Mouse (Mus musculus) heart, postnatal 0 days (tissue): ENCODE results near the gene Tomm22. TPM values are rescaled to one million over a fixed set of nuclear protein-coding genes. Genes with fewer than 3 reads are reported as not detected.
A peak's percentile ranks its signal among the peaks of the same experiment; 100 is the strongest.

Experiments used
- ATAC-seq: fragments of 200-750 bp; cut with Nextera tagmentation; 2 replicates; pipeline ENCODE4 v1.8.0; 2017; ENCODE audit warnings: low read depth, moderate number of reproducible peaks, moderate library complexity; ENCODE audit not compliant: insufficient read depth
- DNase-seq: peaks from one replicate; pipeline ENCODE4 v3.0.0-alpha.2; 2016; ENCODE audit warnings: low spot score
- H3K27ac ChIP-seq: fragments of 300-500 bp; sonication (generic); 2 replicates; pipeline ENCODE4 v1.5.1; 2014; ENCODE audit warnings: low read depth, mild to moderate bottlenecking
- H3K27me3 ChIP-seq: fragments of 300-500 bp; sonication (generic); 2 replicates; pipeline ENCODE4 v1.6.1; 2014; ENCODE audit warnings: low read length, mixed read lengths; ENCODE audit not compliant: control insufficient read depth, insufficient read depth
- H3K36me3 ChIP-seq: fragments of 300-500 bp; sonication (generic); replicated peaks from 2 replicates; pipeline ENCODE4 v1.6.1; 2014; ENCODE audit warnings: low read length, mixed read lengths; ENCODE audit not compliant: control insufficient read depth, insufficient read depth
- H3K4me1 ChIP-seq: fragments of 300-500 bp; sonication (generic); 2 replicates; pipeline ENCODE4 v1.6.1; 2014; ENCODE audit warnings: antibody characterized with exemption; ENCODE audit not compliant: control insufficient read depth, insufficient read depth
- H3K4me2 ChIP-seq: fragments of 300-500 bp; sonication (generic); 2 replicates; pipeline ENCODE4 v1.6.1; 2014; ENCODE audit warnings: low read depth, mild to moderate bottlenecking, low read length, moderate library complexity
- H3K4me3 ChIP-seq: fragments of 300-500 bp; sonication (generic); 2 replicates; pipeline ENCODE4 v1.5.1; 2014; ENCODE audit warnings: low read depth, low read length
- H3K9ac ChIP-seq: fragments of 300-500 bp; sonication (generic); replicated peaks from 2 replicates; pipeline ENCODE4 v1.6.1; 2014; ENCODE audit warnings: low read depth, low read length, mixed read lengths
- H3K9me3 ChIP-seq: fragments of 300-500 bp; sonication (generic); replicated peaks from 2 replicates; pipeline ENCODE4 v1.6.1; 2016; ENCODE audit warnings: low read length; ENCODE audit not compliant: control insufficient read depth
- CTCF ChIP-seq: IDR thresholded peaks from 2 replicates; pipeline ENCODE4 v1.5.1; 2016; ENCODE audit warnings: antibody characterized with exemption, control low read depth, low read depth
- EP300 ChIP-seq: IDR thresholded peaks from 2 replicates; pipeline ENCODE4 v1.6.1; 2016; ENCODE audit warnings: antibody characterized with exemption, low read depth
- WGBS: fragments of 180-500 bp; shearing (Covaris S2); extraction: QIAGEN DNeasy Blood & Tissue Kit; methylation state at CpG from one replicate; pipeline ENCODE4 v1.1.7; 2014; 5-methylcytosine and 5-hydroxymethylcytosine counted together
- polyA plus RNA-seq: library from polyadenylated mRNA; unstranded; fragments of >200 nt; fragmentation: Nextera tagmentation; extraction: Ambion mirVana; gene quantifications from 2 replicates; pipeline ENCODE4 v1.2.1, GENCODE M21; 2015
- total RNA-seq: library from RNA; depleted of rRNA; stranded (reverse); fragments of >200 nt; gene quantifications from 2 replicates; pipeline ENCODE4 v1.2.3, GENCODE M21; 2014; ENCODE audit warnings: low replicate concordance

Tomm22 gene
- total and polyA plus RNA-seq, 2 experiments from 2014 or later, result 208 to 273 TPM

DNA sequence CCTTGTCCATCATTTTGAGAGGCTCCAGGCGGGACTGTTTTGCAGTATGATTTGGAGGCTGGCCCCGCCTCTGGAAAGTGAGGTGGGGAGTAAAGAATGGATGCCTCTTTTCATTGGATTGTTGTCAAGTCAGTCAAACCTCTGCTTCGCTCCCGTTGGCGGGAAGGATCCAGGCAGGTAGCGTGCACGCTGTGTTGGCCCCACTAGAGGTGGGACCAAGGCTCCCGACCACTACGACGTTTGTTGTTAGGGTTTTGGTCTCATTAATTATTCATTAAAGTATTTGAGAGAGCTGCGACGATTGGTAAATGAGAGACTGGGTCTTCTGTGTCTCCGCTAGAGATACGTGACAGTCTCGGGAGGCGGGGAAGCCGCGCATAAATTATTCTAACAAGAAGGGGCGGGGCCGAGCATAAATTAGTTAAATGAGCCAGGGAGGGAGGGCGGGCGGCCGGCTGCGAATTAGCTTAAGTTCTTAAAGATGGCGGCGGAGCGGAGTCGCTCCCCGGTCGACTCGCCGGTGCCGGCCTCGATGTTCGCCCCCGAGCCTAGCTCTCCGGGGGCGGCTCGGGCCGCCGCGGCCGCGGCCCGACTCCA is 19.9 kb downstream of the Tomm22 start, which contains the start of gene Gtpbp1:
Gene Gtpbp1 (plus strand): TSS at position 420 of the 597 bp plus-strand sequence.
- ATAC-seq (peak; percentile 90), DNase-seq (peak; percentile 100)
- peak within 1 kb of the TSS; percentile 85 for H3K4me3 ChIP-seq
- TF ChIP-seq CTCF, result no peak
- no peak; the same call in 1 of the 2 replicates for TF ChIP-seq EP300
- under 1% methylated on average over 43 of the region's 45 CpGs for WGBS
- no peaks in the 10 kb centered on the region for H3K9me3 ChIP-seq
- peak within 1 kb of the TSS; percentile 99 for H3K4me2 ChIP-seq
- H3K4me1 ChIP-seq, result peaks cover 32% of the 10 kb centered on the region
- peak within 1 kb of the TSS; percentile 89 for H3K27ac ChIP-seq
- peak within 1 kb of the TSS; percentile 89 for H3K9ac ChIP-seq
- peaks cover 11% of the 10 kb centered on the region for H3K36me3 ChIP-seq
- no peaks in the 10 kb centered on the region for H3K27me3 ChIP-seq

DNA sequence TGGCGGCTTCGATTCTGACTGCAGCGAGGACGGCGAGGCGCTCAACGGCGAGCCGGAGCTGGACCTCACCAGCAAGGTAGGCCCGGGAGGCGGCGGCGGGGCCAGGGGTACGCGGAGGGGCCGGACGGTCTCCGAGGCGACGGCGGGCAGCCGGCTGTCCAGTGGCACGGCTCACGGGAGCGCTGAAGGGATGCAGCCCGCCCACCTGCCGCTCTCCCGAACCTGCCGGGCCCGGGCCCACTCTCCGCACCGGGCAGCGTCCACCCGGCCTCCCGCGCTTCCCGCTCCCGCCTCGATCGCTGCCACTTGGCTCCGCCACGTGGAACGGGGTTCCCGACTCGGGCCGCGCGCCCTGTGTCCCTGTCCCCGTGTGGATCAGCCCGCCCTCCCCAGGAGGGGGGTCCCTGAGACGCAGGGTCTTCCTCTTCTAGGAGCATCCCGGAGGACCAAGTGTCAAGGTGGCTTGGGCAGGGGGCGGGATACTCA is 20.4 kb downstream of the Tomm22 start:
- under 1% methylated on average over 53 of the region's 53 CpGs for WGBS
- Histone ChIP-seq H3K4me3 (peak overlapping the region; percentile 85), H3K9me3 (no peaks in the 10 kb centered on the region), H3K27me3 (no peaks in the 10 kb centered on the region), H3K9ac (peak overlapping the region; percentile 89), H3K4me1 (peaks cover 27% of the 10 kb centered on the region), H3K36me3 (peaks cover 13% of the 10 kb centered on the region), H3K27ac (peak overlapping the region; percentile 89), H3K4me2 (peak overlapping the region; percentile 99)
- ATAC-seq (0 out of 2 replicates have a peak, but pooled peaks have one; percentile 1), DNase-seq (no peak)
- TF ChIP-seq EP300, result no peak
- TF ChIP-seq CTCF, result no peak

DNA sequence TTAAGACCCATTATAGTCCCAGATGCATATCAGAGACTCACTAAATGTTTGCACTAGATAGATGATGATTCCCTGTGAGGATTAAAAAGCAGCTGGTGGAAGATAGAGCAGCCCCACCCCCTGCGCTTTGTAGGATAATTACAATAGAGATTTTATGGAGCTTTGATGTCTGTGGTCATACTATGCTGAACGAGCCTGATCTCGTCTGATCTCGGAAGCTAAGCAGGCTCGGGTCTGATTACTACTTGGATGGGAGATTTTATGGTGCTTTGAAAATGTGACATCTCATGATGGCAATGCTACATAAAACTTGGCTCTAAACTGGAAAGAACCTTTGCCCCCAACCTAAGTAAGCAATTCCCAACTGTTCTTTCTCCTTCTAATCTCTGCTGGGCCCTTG is 21.7 kb downstream of the Tomm22 start:
- Histone ChIP-seq H3K9ac (no peak overlapping the region), H3K27me3 (no peaks in the 10 kb centered on the region), H3K36me3 (peaks cover 21% of the 10 kb centered on the region), H3K4me1 (peaks cover 22% of the 10 kb centered on the region), H3K27ac (no peak overlapping the region), H3K4me3 (no peak overlapping the region), H3K9me3 (no peaks in the 10 kb centered on the region), H3K4me2 (no peak overlapping the region)
- DNase-seq (no peak), ATAC-seq (no peak)
- TF ChIP-seq EP300 (no peak), CTCF (no peak)
- 93% methylated on average over 5 of the region's 5 CpGs for WGBS

DNA sequence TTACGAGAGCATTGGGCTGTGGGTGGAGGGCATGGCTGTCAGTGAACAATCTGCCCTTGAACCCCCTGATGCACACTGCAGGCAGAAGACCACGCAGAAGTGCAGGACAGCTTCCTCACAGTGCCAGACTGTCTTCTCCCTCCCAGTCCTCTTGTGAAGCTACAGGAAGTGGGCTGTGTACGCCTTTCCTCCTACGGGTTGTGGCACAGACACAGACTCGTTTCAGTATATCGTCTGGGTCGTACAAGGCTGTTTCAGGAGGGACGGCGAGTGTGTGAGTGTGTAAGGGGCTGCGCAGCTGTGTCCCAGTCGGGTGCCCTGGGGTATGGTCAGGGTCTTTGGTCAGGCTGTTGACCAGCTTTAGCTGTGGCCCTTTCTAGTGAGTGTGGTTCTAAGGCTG is 23.1 kb downstream of the Tomm22 start:
- no peaks in the 10 kb centered on the region for H3K27me3 ChIP-seq
- DNase-seq (no peak), ATAC-seq (no peak)
- TF ChIP-seq CTCF (no peak), EP300 (no peak)
- peak overlapping the region; percentile 13; the same call in 1 of the 2 replicates for H3K4me3 ChIP-seq
- H3K9ac ChIP-seq, result no peak overlapping the region
- H3K4me1 ChIP-seq, result peaks cover 17% of the 10 kb centered on the region; the same call in 1 of the 2 replicates
- no peaks in the 10 kb centered on the region for H3K9me3 ChIP-seq
- H3K27ac ChIP-seq, result peak overlapping the region; percentile 22; the same call in 1 of the 2 replicates
- WGBS, result 59% methylated on average over 11 of the region's 11 CpGs
- H3K4me2 ChIP-seq, result peak overlapping the region; percentile 23; the same call in 1 of the 2 replicates
- peaks cover 21% of the 10 kb centered on the region for H3K36me3 ChIP-seq

DNA sequence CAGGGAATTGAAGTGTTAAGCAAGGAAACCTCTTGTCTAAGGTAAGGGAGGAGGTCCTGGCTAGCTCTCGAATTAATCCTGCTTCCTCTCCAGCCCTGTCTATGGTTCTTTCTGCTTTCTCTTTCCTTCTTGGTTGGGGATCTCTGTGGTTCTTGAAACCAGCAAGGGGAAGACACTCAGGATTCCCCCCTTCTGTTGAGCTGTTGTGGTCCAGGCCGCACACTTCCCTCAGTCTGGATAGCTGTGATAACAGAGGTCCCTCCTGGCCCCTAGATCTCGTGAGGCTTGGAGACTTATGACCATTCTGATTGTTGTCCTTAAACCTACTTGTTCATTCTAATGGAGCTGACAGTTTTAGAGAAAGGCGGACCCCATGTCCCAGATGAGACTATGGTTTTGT is 23.9 kb downstream of the Tomm22 start:
- Histone ChIP-seq H3K36me3 (peaks cover 21% of the 10 kb centered on the region), H3K9ac (no peak overlapping the region), H3K4me3 (no peak overlapping the region), H3K4me1 (peaks cover 17% of the 10 kb centered on the region; the same call in 1 of the 2 replicates), H3K9me3 (no peaks in the 10 kb centered on the region), H3K4me2 (peak overlapping the region; percentile 23; the same call in 1 of the 2 replicates), H3K27ac (no peak overlapping the region), H3K27me3 (no peaks in the 10 kb centered on the region)
- WGBS, result 78% methylated on average over 4 of the region's 4 CpGs
- TF ChIP-seq EP300 (no peak), CTCF (no peak)
- ATAC-seq, result no peak
- no peak for DNase-seq

DNA sequence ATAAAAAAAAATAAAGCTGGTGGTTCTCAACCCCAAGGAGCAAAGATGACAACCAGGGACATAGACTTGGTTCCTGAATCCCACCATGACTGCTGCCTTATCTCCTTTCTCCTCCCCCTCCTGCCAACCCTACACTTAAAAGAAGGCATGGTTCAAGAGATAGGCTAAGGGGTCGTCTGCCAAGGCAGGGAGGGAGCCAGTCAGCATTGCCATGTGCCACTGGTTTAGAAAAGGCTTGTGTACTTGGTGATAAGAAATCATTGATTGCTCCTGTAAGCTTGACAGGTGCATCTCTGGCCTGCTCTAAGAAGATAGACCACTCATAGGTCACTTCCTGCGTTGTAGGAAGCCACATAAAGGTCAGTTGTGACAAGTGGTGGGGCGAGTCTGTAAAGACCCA is 24.9 kb downstream of the Tomm22 start:
- WGBS, result 50% methylated on average over 3 of the region's 3 CpGs
- Histone ChIP-seq H3K9me3 (no peaks in the 10 kb centered on the region), H3K4me1 (peaks cover 12% of the 10 kb centered on the region; the same call in 1 of the 2 replicates)

More for the DNA sequence above, 24.9 kb downstream of the Tomm22 start:
- Histone ChIP-seq H3K27me3 (no peaks in the 10 kb centered on the region), H3K9ac (no peak overlapping the region), H3K27ac (no peak overlapping the region), H3K36me3 (peaks cover 21% of the 10 kb centered on the region), H3K4me2 (no peak overlapping the region), H3K4me3 (no peak overlapping the region)
- no peak for ATAC-seq
- no peak for DNase-seq
- TF ChIP-seq CTCF, result no peak
- no peak for TF ChIP-seq EP300
